ENCODE assay signal across 17 mouse cellular contexts in the genomic region with DNA sequence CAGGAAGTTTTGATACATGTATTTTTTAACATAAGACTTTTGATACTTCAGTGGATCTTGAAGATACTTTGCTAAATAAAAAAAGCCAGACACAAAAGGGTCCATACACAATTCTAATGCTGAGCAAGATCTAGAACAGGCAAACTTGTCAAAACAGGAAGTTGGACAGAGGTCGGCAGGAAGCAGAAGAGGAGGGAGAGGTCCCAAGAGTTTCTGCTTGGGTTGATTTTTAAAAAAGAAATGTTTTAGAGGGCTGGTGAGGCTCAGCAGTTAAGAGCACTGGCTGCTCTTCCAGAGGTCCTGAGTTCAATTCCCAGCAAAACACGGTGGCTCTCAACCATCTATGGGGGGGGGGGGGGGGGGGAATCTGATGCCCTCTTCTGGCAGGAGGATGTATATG.
A peak's percentile ranks its signal among the peaks of the same experiment; 100 is the strongest.
DNase-seq lines count a peak whose midpoint lies in the region; TF ChIP-seq lines count a peak whose summit lies in the region.
"Had no signal": no experiment of that assay in that cellular context is flagged by ENCODE, and none has a peak within 500 bp of the region (broad histone marks: within the 10 kb centered on the region; RNA-seq: fewer than 3 reads in every experiment).

No protein-coding gene starts in this region.

- peaks cover 28% of the 10 kb centered on the region for H3K4me1 ChIP-seq in spleen, adult 2 months (ENCODE audit: control insufficient read depth, insufficient read depth, insufficient read length)

- no peaks in the 10 kb centered on the region for H3K27me3 ChIP-seq in spleen, adult 2 months (ENCODE audit: control insufficient read depth, insufficient read depth, low read length)
- no peaks in the 10 kb centered on the region for H3K27me3 ChIP-seq in splenic B cell, adult 2 months (ENCODE audit: control insufficient read depth, insufficient read depth, low read length, poor library complexity, severe bottlenecking)
- H3K27me3 ChIP-seq: forebrain, embryonic 15.5 days; heart, embryonic 13.5 days; megakaryocyte, embryonic 14.5 days had no signal

- no peak for TF ChIP-seq CTCF in spleen, adult 2 months (IDR thresholded peaks at IDR 0.05; ENCODE audit: extremely low read depth, insufficient read depth, insufficient read length, insufficient replicate concordance)

- H3K27ac ChIP-seq in spleen, adult 2 months (ENCODE audit: insufficient read depth, low read length), result peak overlapping the region; percentile 44
- H3K27ac ChIP-seq: forebrain, embryonic 15.5 days; heart, embryonic 13.5 days; hindbrain, embryonic 15.5 days; limb, embryonic 15.5 days had no signal

- no peak for TF ChIP-seq POLR2A in spleen, adult 2 months (IDR thresholded peaks at IDR 0.05; ENCODE audit: low read depth, low read length)

- H3K36me3 ChIP-seq in spleen, adult 2 months (ENCODE audit: control insufficient read depth, insufficient read depth, low read length), result no peaks in the 10 kb centered on the region
- H3K36me3 ChIP-seq in splenic B cell, adult 2 months (ENCODE audit: control insufficient read depth, insufficient read depth, low read length, poor library complexity, severe bottlenecking), result no peaks in the 10 kb centered on the region
- H3K36me3 ChIP-seq: forebrain, embryonic 15.5 days; heart, embryonic 13.5 days; hindbrain, embryonic 15.5 days; limb, embryonic 15.5 days had no signal

- DNase-seq in spleen, adult 2 months (ENCODE audit: low read depth in 1 of 2, low spot score in 2 of 2), result no peak
- DNase-seq in spleen, adult 12 weeks (ENCODE audit: low spot score), result no peak
- peak; percentile 59 for DNase-seq in CD4-positive, CD25-positive, alpha-beta regulatory T cell, adult 2 months (ENCODE audit: low read depth, low spot score)
- peak; percentile 37 for DNase-seq in T-cell, adult 2 months (ENCODE audit: low spot score)
- peak; percentile 68 for DNase-seq in splenic B cell, adult 2 months (ENCODE audit: low read depth, low spot score)
- no peak for DNase-seq in gastrocnemius, adult 8-10 months (ENCODE audit: low spot score in 2 of 2)
- DNase-seq in heart, adult 9 months (ENCODE audit: low spot score in 2 of 2), result no peak
- DNase-seq: cerebellum, postnatal 36 days; heart, postnatal 36 days; kidney, adult 8-10 months; kidney, postnatal 36 days; lung, adult 18-20 months had no signal

- H3K4me3 ChIP-seq in spleen, adult 2 months (ENCODE audit: extremely low read depth, insufficient read depth, insufficient read length), result no peak overlapping the region
- H3K4me3 ChIP-seq: forebrain, embryonic 15.5 days; heart, embryonic 13.5 days; hindbrain, embryonic 15.5 days; limb, embryonic 15.5 days; megakaryocyte, embryonic 14.5 days had no signal

- 0% methylated on average over 2 of the region's 2 CpGs for WGBS in spleen, adult 2 months

Comparison
In these comparisons a context has a peak if more than half of its experiments do, and no peak if none do; other contexts are left out.
1. DNase-seq: peak in CD4-positive, CD25-positive, alpha-beta regulatory T cell, adult 2 months (single experiment), T-cell, adult 2 months (single experiment) and splenic B cell, adult 2 months (single experiment); none in spleen, adult 2 months (0 of 2), spleen, adult 12 weeks (single experiment), gastrocnemius, adult 8-10 months (0 of 2) and heart, adult 9 months (0 of 2).